Mouse (Mus musculus): ENCODE data around the gene Ptch1. TPM values are rescaled to one million over a fixed set of nuclear protein-coding genes. Genes with fewer than 3 reads are reported as not detected.

Gene Ptch1
- polyA plus RNA-seq, 1 experiment: 2.8 TPM

DNA sequence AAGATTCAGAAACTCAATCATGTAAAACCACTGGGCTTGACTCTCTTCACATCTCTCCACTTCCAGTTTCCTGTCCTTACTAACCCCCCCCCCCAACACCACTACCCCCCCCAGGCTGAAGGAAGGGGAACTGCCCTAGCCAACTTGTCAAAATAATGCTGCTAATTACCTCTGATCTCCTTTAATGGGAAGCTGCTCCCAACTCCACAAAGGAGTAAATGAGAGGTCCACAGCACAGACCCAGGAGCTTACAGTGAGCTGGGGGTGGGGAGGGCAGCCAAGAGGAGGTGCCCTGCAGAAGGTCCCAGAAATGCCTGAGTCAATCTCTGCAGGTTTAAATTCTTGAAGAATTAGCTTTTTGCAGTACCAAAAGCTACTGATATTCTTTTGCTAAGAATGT is 2.9 kb downstream of the Ptch1 start:
- Histone ChIP-seq H3K4me3 (ENCODE audit: insufficient read depth, poor library complexity, severe bottlenecking) (no peak overlapping the region), H3ac (ENCODE audit: control insufficient read depth, insufficient read length, low read depth) (no peak overlapping the region), H3K79me2 (ENCODE audit: control insufficient read depth, insufficient read depth) (no peaks in the 10 kb centered on the region), H3K79me3 (ENCODE audit: low read depth) (no peaks in the 10 kb centered on the region), H3K36me3 (ENCODE audit: control insufficient read depth, insufficient read depth) (no peaks in the 10 kb centered on the region), H3K27me3 (ENCODE audit: control insufficient read depth, insufficient read depth, insufficient read length) (peaks cover 30% of the 10 kb centered on the region)
- no peak for TF ChIP-seq FOSL1 (IDR thresholded peaks at IDR 0.05; ENCODE audit: insufficient read depth, low read length, poor library complexity, severe bottlenecking)
- no peak for TF ChIP-seq MYOG (IDR thresholded peaks at IDR 0.05; ENCODE audit: control insufficient read depth, extremely low read depth, insufficient read length)
- no peak for TF ChIP-seq CEBPB (IDR thresholded peaks at IDR 0.05; ENCODE audit: low read depth)
- TF ChIP-seq USF1 (IDR thresholded peaks at IDR 0.05; ENCODE audit: low read depth): no peak
- no peak for TF ChIP-seq MYOD1 (IDR thresholded peaks at IDR 0.05; ENCODE audit: control insufficient read depth, insufficient read length, low read depth)
- TF ChIP-seq MAX (IDR thresholded peaks at IDR 0.05): no peak
- no peak for TF ChIP-seq CTCF (IDR thresholded peaks at IDR 0.05; ENCODE audit: control insufficient read depth, insufficient read depth, insufficient read length)

- H3K4me3 ChIP-seq (ENCODE audit: insufficient read depth, poor library complexity, severe bottlenecking): no peak overlapping the region
- peaks cover 29% of the 10 kb centered on the region for H3K27me3 ChIP-seq (ENCODE audit: control insufficient read depth, insufficient read depth, insufficient read length)
- TF ChIP-seq CTCF (IDR thresholded peaks at IDR 0.05; ENCODE audit: control insufficient read depth, insufficient read depth, insufficient read length): no peak
- TF ChIP-seq MYOD1 (IDR thresholded peaks at IDR 0.05; ENCODE audit: control insufficient read depth, insufficient read length, low read depth): no peak
- TF ChIP-seq USF1 (IDR thresholded peaks at IDR 0.05; ENCODE audit: low read depth): no peak
- TF ChIP-seq CEBPB (IDR thresholded peaks at IDR 0.05; ENCODE audit: low read depth): no peak
- TF ChIP-seq FOSL1 (IDR thresholded peaks at IDR 0.05; ENCODE audit: insufficient read depth, low read length, poor library complexity, severe bottlenecking): no peak
- no peak for TF ChIP-seq MYOG (IDR thresholded peaks at IDR 0.05; ENCODE audit: control insufficient read depth, extremely low read depth, insufficient read length)
- TF ChIP-seq MAX (IDR thresholded peaks at IDR 0.05): no peak
- no peak overlapping the region for H3ac ChIP-seq (ENCODE audit: control insufficient read depth, insufficient read length, low read depth)
- peaks cover 2% of the 10 kb centered on the region for H3K79me2 ChIP-seq (ENCODE audit: control insufficient read depth, insufficient read depth)
- H3K79me3 ChIP-seq (ENCODE audit: low read depth): no peaks in the 10 kb centered on the region
- H3K36me3 ChIP-seq (ENCODE audit: control insufficient read depth, insufficient read depth): no peaks in the 10 kb centered on the region
Observed at GRCm38 (mm10) chr13:63569396-63569756, 4.0 kb downstream of the Ptch1 start.

- no peak overlapping the region for H3ac ChIP-seq (ENCODE audit: control insufficient read depth, insufficient read length, low read depth)
- TF ChIP-seq CTCF (IDR thresholded peaks at IDR 0.05; ENCODE audit: control insufficient read depth, insufficient read depth, insufficient read length): no peak
- no peak for TF ChIP-seq MYOD1 (IDR thresholded peaks at IDR 0.05; ENCODE audit: control insufficient read depth, insufficient read length, low read depth)
- TF ChIP-seq USF1 (IDR thresholded peaks at IDR 0.05; ENCODE audit: low read depth): no peak
- TF ChIP-seq FOSL1 (IDR thresholded peaks at IDR 0.05; ENCODE audit: insufficient read depth, low read length, poor library complexity, severe bottlenecking): no peak
- no peak for TF ChIP-seq MYOG (IDR thresholded peaks at IDR 0.05; ENCODE audit: control insufficient read depth, extremely low read depth, insufficient read length)
- no peaks in the 10 kb centered on the region for H3K79me3 ChIP-seq (ENCODE audit: low read depth)
- H3K36me3 ChIP-seq (ENCODE audit: control insufficient read depth, insufficient read depth): no peaks in the 10 kb centered on the region
- no peak overlapping the region for H3K4me3 ChIP-seq (ENCODE audit: insufficient read depth, poor library complexity, severe bottlenecking)
- H3K27me3 ChIP-seq (ENCODE audit: control insufficient read depth, insufficient read depth, insufficient read length): peaks cover 25% of the 10 kb centered on the region
- H3K79me2 ChIP-seq (ENCODE audit: control insufficient read depth, insufficient read depth): peaks cover 7% of the 10 kb centered on the region
Observed at GRCm38 (mm10) chr13:63568741-63569395, 4.5 kb downstream of the Ptch1 start.

GRCm38 (mm10) chr13:63568306-63568705 is 5.1 kb downstream of the Ptch1 start:
- H3K27me3 ChIP-seq (ENCODE audit: control insufficient read depth, insufficient read depth, insufficient read length): peaks cover 19% of the 10 kb centered on the region
- no peaks in the 10 kb centered on the region for H3K36me3 ChIP-seq (ENCODE audit: control insufficient read depth, insufficient read depth)
- peak overlapping the region; percentile 48 for H3ac ChIP-seq (ENCODE audit: control insufficient read depth, insufficient read length, low read depth)
- H3K79me3 ChIP-seq (ENCODE audit: low read depth): no peaks in the 10 kb centered on the region
- H3K79me2 ChIP-seq (ENCODE audit: control insufficient read depth, insufficient read depth): peaks cover 13% of the 10 kb centered on the region
- no peak for TF ChIP-seq CEBPB (IDR thresholded peaks at IDR 0.05; ENCODE audit: low read depth)
- peak; percentile 43 for TF ChIP-seq USF1 (IDR thresholded peaks at IDR 0.05; ENCODE audit: low read depth)
- H3K4me3 ChIP-seq (ENCODE audit: insufficient read depth, poor library complexity, severe bottlenecking): peak overlapping the region; percentile 41

DNA sequence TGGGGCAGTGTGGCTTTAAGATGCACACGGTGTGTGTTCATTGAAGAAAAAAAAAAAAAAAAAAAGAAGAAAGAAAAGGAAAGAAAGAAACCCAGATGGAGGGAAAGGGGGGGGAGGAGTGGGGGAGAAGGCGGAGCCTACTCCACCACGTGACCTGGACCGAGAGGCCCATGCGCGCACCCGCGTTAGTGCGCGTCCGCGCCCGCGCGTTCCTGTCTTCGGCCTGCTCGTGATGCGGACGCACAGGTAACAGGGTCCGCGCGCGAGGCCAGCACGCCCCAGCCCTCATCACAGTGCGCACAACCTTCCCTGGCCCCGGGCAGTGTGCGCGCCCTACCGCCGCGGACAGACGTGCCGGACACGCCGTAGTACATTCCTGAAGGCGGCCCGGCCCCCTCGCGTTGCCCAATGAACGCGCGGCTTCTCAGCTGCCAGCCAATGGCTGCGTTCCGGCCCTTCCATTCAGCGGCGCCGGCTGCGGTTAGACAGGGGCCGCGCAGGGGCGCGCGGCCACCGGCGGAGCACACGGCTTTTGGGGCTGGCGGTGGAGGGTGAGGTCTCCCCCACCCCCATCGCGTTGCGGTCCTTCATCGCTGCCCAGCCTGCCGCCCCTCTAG is 5.6 kb downstream of the Ptch1 start:
- no peak for TF ChIP-seq FOSL1 (IDR thresholded peaks at IDR 0.05; ENCODE audit: insufficient read depth, low read length, poor library complexity, severe bottlenecking)
- no peak for TF ChIP-seq MYOG (IDR thresholded peaks at IDR 0.05; ENCODE audit: control insufficient read depth, extremely low read depth, insufficient read length)
- peak; percentile 18 for TF ChIP-seq MAX (IDR thresholded peaks at IDR 0.05)
- no peak for TF ChIP-seq CEBPB (IDR thresholded peaks at IDR 0.05; ENCODE audit: low read depth)
- peak; percentile 98 for TF ChIP-seq USF1 (IDR thresholded peaks at IDR 0.05; ENCODE audit: low read depth)
- TF ChIP-seq MYOD1 (IDR thresholded peaks at IDR 0.05; ENCODE audit: control insufficient read depth, insufficient read length, low read depth): no peak
- no peak for TF ChIP-seq CTCF (IDR thresholded peaks at IDR 0.05; ENCODE audit: control insufficient read depth, insufficient read depth, insufficient read length)
- H3ac ChIP-seq (ENCODE audit: control insufficient read depth, insufficient read length, low read depth): peak overlapping the region; percentile 82
- peaks cover 17% of the 10 kb centered on the region for H3K79me2 ChIP-seq (ENCODE audit: control insufficient read depth, insufficient read depth)
- peak overlapping the region; percentile 41 for H3K4me3 ChIP-seq (ENCODE audit: insufficient read depth, poor library complexity, severe bottlenecking)
- H3K79me3 ChIP-seq (ENCODE audit: low read depth): no peaks in the 10 kb centered on the region
- H3K36me3 ChIP-seq (ENCODE audit: control insufficient read depth, insufficient read depth): no peaks in the 10 kb centered on the region
- H3K27me3 ChIP-seq (ENCODE audit: control insufficient read depth, insufficient read depth, insufficient read length): peaks cover 14% of the 10 kb centered on the region

Measured in C2C12 (cell line).